Mouse (Mus musculus): ENCODE measurements around the gene Zc3h18. TPM values are rescaled to one million over a fixed set of nuclear protein-coding genes. Genes with fewer than 3 reads are reported as not detected.

Zc3h18 gene
- total RNA-seq, 1 experiment = 90.4 TPM

- H3K36me3 ChIP-seq (ENCODE audit: control insufficient read depth, insufficient read depth, low read length, poor library complexity, severe bottlenecking) = no peaks in the 10 kb centered on the region
- no peak for TF ChIP-seq HCFC1 (IDR thresholded peaks at IDR 0.05; ENCODE audit: borderline replicate concordance, insufficient read depth, low read length)
- no peak for TF ChIP-seq CHD2 (IDR thresholded peaks at IDR 0.05; ENCODE audit: low read depth, low read length)
- TF ChIP-seq MAFK (IDR thresholded peaks at IDR 0.05; ENCODE audit: insufficient read depth, low read depth, low read length) = no peak
- TF ChIP-seq ZNF384 (IDR thresholded peaks at IDR 0.05; ENCODE audit: low read depth, low read length) = no peak
- TF ChIP-seq ZC3H11A (IDR thresholded peaks at IDR 0.05; ENCODE audit: borderline replicate concordance, low read depth, low read length) = no peak
- no peak overlapping the region for H3K4me3 ChIP-seq (ENCODE audit: insufficient read depth in 1 of 2, low read depth in 1 of 2, low read length in 2 of 2, poor library complexity in 1 of 2, severe bottlenecking in 1 of 2)
- in situ Hi-C loops (cut with MboI; ENCODE audit: low sequenced_read_pairs in 2 of 2, unreplicated experiment in 2 of 2) = no loop called here
- H3K9me3 ChIP-seq (ENCODE audit: control insufficient read depth, insufficient read depth, low read depth, low read length) = no peaks in the 10 kb centered on the region
- H3K27ac ChIP-seq (ENCODE audit: insufficient read depth, low read depth, low read length, poor library complexity, severe bottlenecking) = no peak overlapping the region
- no peak for DNase-seq (ENCODE audit: low read depth, low spot score)
- no peak overlapping the region for H3K9ac ChIP-seq (ENCODE audit: insufficient read depth, low read depth, low read length, poor library complexity, severe bottlenecking)
- H3K4me1 ChIP-seq (ENCODE audit: control insufficient read depth in 2 of 2, insufficient read depth in 2 of 2, low read length in 2 of 2, poor library complexity in 1 of 2) = peaks cover 3 to 24% of the 10 kb centered on the region in 2 experiments; a peak in 2 of 4 replicates
These were observed 25.9 kb upstream of the Zc3h18 start for GRCm38 (mm10) chr8:122350309-122351089.

GRCm38 (mm10) chr8:122354157-122354556, 22.3 kb upstream of the Zc3h18 start:
- no peak for DNase-seq (ENCODE audit: low read depth, low spot score)
- Histone ChIP-seq H3K4me3 (ENCODE audit: insufficient read depth in 1 of 2, low read depth in 1 of 2, low read length in 2 of 2, poor library complexity in 1 of 2, severe bottlenecking in 1 of 2) (no peak overlapping the region), H3K9ac (ENCODE audit: insufficient read depth, low read depth, low read length, poor library complexity, severe bottlenecking) (no peak overlapping the region), H3K27ac (ENCODE audit: insufficient read depth, low read depth, low read length, poor library complexity, severe bottlenecking) (no peak overlapping the region), H3K36me3 (ENCODE audit: control insufficient read depth, insufficient read depth, low read length, poor library complexity, severe bottlenecking) (no peaks in the 10 kb centered on the region), H3K9me3 (ENCODE audit: control insufficient read depth, insufficient read depth, low read depth, low read length) (no peaks in the 10 kb centered on the region), H3K4me1 (ENCODE audit: control insufficient read depth in 2 of 2, insufficient read depth in 2 of 2, low read length in 2 of 2, poor library complexity in 1 of 2) (peaks cover 3 to 26% of the 10 kb centered on the region in 2 experiments; a peak in 2 of 4 replicates)
- in situ Hi-C loops (cut with MboI; ENCODE audit: low sequenced_read_pairs in 2 of 2, unreplicated experiment in 2 of 2) = no loop called here
- TF ChIP-seq MAFK (IDR thresholded peaks at IDR 0.05; ENCODE audit: insufficient read depth, low read depth, low read length) = no peak
- no peak for TF ChIP-seq ZNF384 (IDR thresholded peaks at IDR 0.05; ENCODE audit: low read depth, low read length)
- TF ChIP-seq CHD2 (IDR thresholded peaks at IDR 0.05; ENCODE audit: low read depth, low read length) = no peak
- TF ChIP-seq ZC3H11A (IDR thresholded peaks at IDR 0.05; ENCODE audit: borderline replicate concordance, low read depth, low read length) = no peak
- TF ChIP-seq HCFC1 (IDR thresholded peaks at IDR 0.05; ENCODE audit: borderline replicate concordance, insufficient read depth, low read length) = no peak

- H3K4me1 ChIP-seq (ENCODE audit: control insufficient read depth in 2 of 2, insufficient read depth in 2 of 2, low read length in 2 of 2, poor library complexity in 1 of 2) = peaks cover 3 to 18% of the 10 kb centered on the region in 2 experiments; a peak in 2 of 4 replicates
- H3K27ac ChIP-seq (ENCODE audit: insufficient read depth, low read depth, low read length, poor library complexity, severe bottlenecking) = no peak overlapping the region
- in situ Hi-C loops (cut with MboI; ENCODE audit: low sequenced_read_pairs in 2 of 2, unreplicated experiment in 2 of 2) = no loop called here
- no peaks in the 10 kb centered on the region for H3K9me3 ChIP-seq (ENCODE audit: control insufficient read depth, insufficient read depth, low read depth, low read length)
- no peak overlapping the region for H3K4me3 ChIP-seq (ENCODE audit: insufficient read depth in 1 of 2, low read depth in 1 of 2, low read length in 2 of 2, poor library complexity in 1 of 2, severe bottlenecking in 1 of 2)
- no peak overlapping the region for H3K9ac ChIP-seq (ENCODE audit: insufficient read depth, low read depth, low read length, poor library complexity, severe bottlenecking)
- TF ChIP-seq ZNF384 (IDR thresholded peaks at IDR 0.05; ENCODE audit: low read depth, low read length) (no peak), CHD2 (IDR thresholded peaks at IDR 0.05; ENCODE audit: low read depth, low read length) (no peak), MAFK (IDR thresholded peaks at IDR 0.05; ENCODE audit: insufficient read depth, low read depth, low read length) (no peak), HCFC1 (IDR thresholded peaks at IDR 0.05; ENCODE audit: borderline replicate concordance, insufficient read depth, low read length) (no peak), ZC3H11A (IDR thresholded peaks at IDR 0.05; ENCODE audit: borderline replicate concordance, low read depth, low read length) (no peak)
- H3K36me3 ChIP-seq (ENCODE audit: control insufficient read depth, insufficient read depth, low read length, poor library complexity, severe bottlenecking) = no peaks in the 10 kb centered on the region
- DNase-seq (ENCODE audit: low read depth, low spot score) = no peak
These were observed 20.5 kb upstream of the Zc3h18 start for GRCm38 (mm10) chr8:122355642-122356606.

- in situ Hi-C loops (cut with MboI; ENCODE audit: low sequenced_read_pairs in 2 of 2, unreplicated experiment in 2 of 2) = no loop called here
- no peak overlapping the region for H3K4me3 ChIP-seq (ENCODE audit: insufficient read depth in 1 of 2, low read depth in 1 of 2, low read length in 2 of 2, poor library complexity in 1 of 2, severe bottlenecking in 1 of 2)
- TF ChIP-seq ZC3H11A (IDR thresholded peaks at IDR 0.05; ENCODE audit: borderline replicate concordance, low read depth, low read length) = no peak
- no peak for TF ChIP-seq ZNF384 (IDR thresholded peaks at IDR 0.05; ENCODE audit: low read depth, low read length)
- TF ChIP-seq HCFC1 (IDR thresholded peaks at IDR 0.05; ENCODE audit: borderline replicate concordance, insufficient read depth, low read length) = no peak
- TF ChIP-seq CHD2 (IDR thresholded peaks at IDR 0.05; ENCODE audit: low read depth, low read length) = no peak
- peaks cover 1 to 7% of the 10 kb centered on the region in 2 experiments; a peak in 1 of 4 replicates for H3K4me1 ChIP-seq (ENCODE audit: control insufficient read depth in 2 of 2, insufficient read depth in 2 of 2, low read length in 2 of 2, poor library complexity in 1 of 2)
- H3K27ac ChIP-seq (ENCODE audit: insufficient read depth, low read depth, low read length, poor library complexity, severe bottlenecking) = no peak overlapping the region
- DNase-seq (ENCODE audit: low read depth, low spot score) = no peak
- H3K36me3 ChIP-seq (ENCODE audit: control insufficient read depth, insufficient read depth, low read length, poor library complexity, severe bottlenecking) = no peaks in the 10 kb centered on the region
- H3K9ac ChIP-seq (ENCODE audit: insufficient read depth, low read depth, low read length, poor library complexity, severe bottlenecking) = no peak overlapping the region
- no peaks in the 10 kb centered on the region for H3K9me3 ChIP-seq (ENCODE audit: control insufficient read depth, insufficient read depth, low read depth, low read length)
These were observed 19.2 kb upstream of the Zc3h18 start for GRCm38 (mm10) chr8:122357202-122357601.

Measured in ES-E14 (cell line).